23 mouse cellular contexts compared by ENCODE assay signal in the genomic region with DNA sequence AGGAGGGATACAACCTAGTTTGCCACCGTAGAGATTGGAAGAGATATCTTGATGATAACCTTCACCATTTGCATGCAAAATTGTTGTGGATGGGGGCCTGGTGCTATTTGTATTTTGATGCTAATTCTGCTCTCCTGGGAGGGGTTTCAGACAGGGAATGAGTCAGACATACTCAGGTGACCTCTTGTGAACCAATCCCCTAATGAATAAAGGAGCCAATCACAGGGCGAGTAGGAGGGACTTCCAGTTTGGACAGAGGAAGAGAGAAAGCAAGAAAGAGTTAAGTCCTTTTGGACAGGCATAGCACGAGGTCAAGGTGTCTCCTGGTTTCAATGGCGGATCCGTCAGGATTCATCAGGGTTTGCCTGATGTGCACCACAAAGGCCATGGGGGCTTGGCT. TPM values are rescaled to one million over a fixed set of nuclear protein-coding genes. Genes with fewer than 3 reads are reported as not detected.
DNase-seq lines count a peak whose midpoint lies in the region; ATAC-seq and TF ChIP-seq lines count a peak whose summit lies in the region.
"Had no signal": no experiment of that assay in that cellular context is flagged by ENCODE, and none has a peak within 500 bp of the region (broad histone marks: within the 10 kb centered on the region; RNA-seq: fewer than 3 reads in every experiment).

No protein-coding gene starts in this region.

- H3K27me3 ChIP-seq in E14TG2a.4 (ENCODE audit: insufficient read depth, low read length) (no peaks in the 10 kb centered on the region), ES-Bruce4 (ENCODE audit: control insufficient read depth, insufficient read depth, low read length, poor library complexity, severe bottlenecking) (no peaks in the 10 kb centered on the region)
- no peaks in the 10 kb centered on the region for H3K27me3 ChIP-seq in forebrain, embryonic 10.5 days (ENCODE audit: poor library complexity, severe bottlenecking)
- no peaks in the 10 kb centered on the region for H3K27me3 ChIP-seq in hindbrain, embryonic 14.5 days (ENCODE audit: control insufficient read depth, insufficient read depth, low read length)
- H3K27me3 ChIP-seq: embryonic facial prominence, embryonic 13.5 days; embryonic facial prominence, embryonic 15.5 days; forebrain, embryonic 13.5 days; forebrain, embryonic 15.5 days had no signal

- peaks cover 4% of the 10 kb centered on the region; the same call in 1 of the 2 replicates for H3K9me3 ChIP-seq in E14TG2a.4 (ENCODE audit: low read length)
- peaks cover 14% of the 10 kb centered on the region for H3K9me3 ChIP-seq in ES-Bruce4 (replicated peaks; ENCODE audit: control insufficient read depth, insufficient read depth, low read length, poor library complexity, severe bottlenecking)
- H3K9me3 ChIP-seq in ES-E14 (ENCODE audit: control insufficient read depth, insufficient read depth, low read depth, low read length): no peaks in the 10 kb centered on the region
- H3K9me3 ChIP-seq in forebrain, embryonic 10.5 days: no peaks in the 10 kb centered on the region
- H3K9me3 ChIP-seq in hindbrain, embryonic 14.5 days (ENCODE audit: control insufficient read depth, low read length): no peaks in the 10 kb centered on the region
- H3K9me3 ChIP-seq: embryonic facial prominence, embryonic 13.5 days; embryonic facial prominence, embryonic 15.5 days; forebrain, embryonic 13.5 days; forebrain, embryonic 15.5 days had no signal

- H3K9ac ChIP-seq in ES-Bruce4 (ENCODE audit: low read depth, poor library complexity, severe bottlenecking) (peak overlapping the region; percentile 78), ES-E14 (ENCODE audit: insufficient read depth, low read depth, low read length, poor library complexity, severe bottlenecking) (peak overlapping the region; percentile 73)
- no peak overlapping the region for H3K9ac ChIP-seq in hindbrain, embryonic 14.5 days
- H3K9ac ChIP-seq: embryonic facial prominence, embryonic 13.5 days; embryonic facial prominence, embryonic 15.5 days; forebrain, embryonic 13.5 days; forebrain, embryonic 15.5 days; forebrain, postnatal 0 days had no signal

- TF ChIP-seq POLR2A in ES-Bruce4 (IDR thresholded peaks at IDR 0.05; ENCODE audit: insufficient read depth, low read length): peak; percentile 55

- H3K36me3 ChIP-seq in E14TG2a.4 (ENCODE audit: insufficient read depth, low read length) (peaks cover 11% of the 10 kb centered on the region; the same call in 1 of the 2 replicates), ES-Bruce4 (ENCODE audit: control insufficient read depth, insufficient read depth, low read length, poor library complexity, severe bottlenecking) (no peaks in the 10 kb centered on the region), ES-E14 (ENCODE audit: control insufficient read depth, insufficient read depth, low read length, poor library complexity, severe bottlenecking) (no peaks in the 10 kb centered on the region)
- no peaks in the 10 kb centered on the region for H3K36me3 ChIP-seq in forebrain, embryonic 10.5 days (replicated peaks)
- H3K36me3 ChIP-seq in hindbrain, embryonic 14.5 days (replicated peaks; ENCODE audit: control insufficient read depth, insufficient read depth): no peaks in the 10 kb centered on the region
- H3K36me3 ChIP-seq: embryonic facial prominence, embryonic 13.5 days; embryonic facial prominence, embryonic 15.5 days; forebrain, embryonic 15.5 days had no signal

- H3K4me3 ChIP-seq in E14TG2a.4 (replicated peaks; ENCODE audit: low read length) (peak overlapping the region; percentile 81), ES-Bruce4 (ENCODE audit: low read depth, low read length) (peak overlapping the region; percentile 64), ES-E14 (ENCODE audit: insufficient read depth in 1 of 2, low read depth in 1 of 2, low read length in 2 of 2, poor library complexity in 1 of 2, severe bottlenecking in 1 of 2) (peak overlapping the region; percentile 63 to 66)
- H3K4me3 ChIP-seq in forebrain, embryonic 10.5 days: no peak overlapping the region
- H3K4me3 ChIP-seq in hindbrain, embryonic 14.5 days (replicated peaks; ENCODE audit: low read length): no peak overlapping the region
- H3K4me3 ChIP-seq: embryonic facial prominence, embryonic 13.5 days; embryonic facial prominence, embryonic 15.5 days; erythroblast, embryonic 14.5 days; forebrain, embryonic 13.5 days; forebrain, embryonic 15.5 days had no signal

- H3K27ac ChIP-seq in ES-Bruce4 (ENCODE audit: insufficient read depth, low read length) (peak overlapping the region; percentile 99), ES-E14 (ENCODE audit: insufficient read depth, low read depth, low read length, poor library complexity, severe bottlenecking) (peak overlapping the region; percentile 96)
- H3K27ac ChIP-seq in forebrain, embryonic 10.5 days: no peak overlapping the region
- H3K27ac ChIP-seq in hindbrain, embryonic 14.5 days: no peak overlapping the region
- H3K27ac ChIP-seq: embryonic facial prominence, embryonic 13.5 days; embryonic facial prominence, embryonic 15.5 days; forebrain, embryonic 13.5 days; forebrain, embryonic 15.5 days had no signal

- WGBS in forebrain, embryonic 10.5 days: 92% methylated on average over 5 of the region's 5 CpGs
- WGBS in hindbrain, embryonic 14.5 days: 83% methylated on average over 5 of the region's 5 CpGs

- in situ Hi-C loops in ES-E14 (cut with MboI; ENCODE audit: low sequenced_read_pairs in 2 of 2, unreplicated experiment in 2 of 2): no loop called here

- DNase-seq in ES-E14 (ENCODE audit: low read depth, low spot score) (no peak), ZHBTc4 (ENCODE audit: low read depth, low spot score) (peak; percentile 93)
- no peak for DNase-seq in spleen, postnatal 36 days (ENCODE audit: low spot score in 2 of 2)
- no peak for DNase-seq in forebrain, embryonic 10.5 days (ENCODE audit: extremely low spot score, low spot score)
- DNase-seq in hindbrain, embryonic 14.5 days (ENCODE audit: low spot score): no peak
- DNase-seq: adrenal gland, adult 2 months; adrenal gland, postnatal 10 days; adrenal gland, postnatal 25 days; cerebellum, adult 11 months; cerebellum, adult 18-20 months; cerebellum, adult 8-10 months; cerebellum, adult 9-11 months; cerebellum, postnatal 14 days; cerebellum, postnatal 36 days; embryo, embryonic 11 days; forebrain, postnatal 0 days had no signal

- ATAC-seq in hindbrain, embryonic 14.5 days (ENCODE audit: low FRiP score): no peak
- ATAC-seq: forebrain, embryonic 13.5 days; forebrain, embryonic 15.5 days; forebrain, postnatal 0 days had no signal

- TF ChIP-seq EP300 in ES-Bruce4 (IDR thresholded peaks at IDR 0.05; ENCODE audit: insufficient read depth, low read depth, low read length): 0 out of 2 replicates have a peak, but pooled peaks have one; percentile 21

- TF ChIP-seq CTCF in E14TG2a.4 (conservative IDR thresholded peaks at IDR 0.05; ENCODE audit: low read length) (no peak), ES-Bruce4 (IDR thresholded peaks at IDR 0.05; ENCODE audit: low read depth, low read length) (no peak)

- no peak overlapping the region for H3K4me2 ChIP-seq in hindbrain, embryonic 14.5 days (replicated peaks)
- H3K4me2 ChIP-seq: embryonic facial prominence, embryonic 13.5 days; embryonic facial prominence, embryonic 15.5 days; forebrain, embryonic 13.5 days; forebrain, embryonic 15.5 days had no signal

- H3K4me1 ChIP-seq in E14TG2a.4 (replicated peaks; ENCODE audit: low read depth, low read length) (peaks cover 81% of the 10 kb centered on the region), ES-Bruce4 (ENCODE audit: control insufficient read depth, insufficient read depth, low read length) (peaks cover 4% of the 10 kb centered on the region), ES-E14 (ENCODE audit: control insufficient read depth in 2 of 2, insufficient read depth in 2 of 2, low read length in 2 of 2, poor library complexity in 1 of 2) (peaks cover 8 to 13% of the 10 kb centered on the region in 2 experiments; a peak in 3 of 4 replicates)
- H3K4me1 ChIP-seq in forebrain, embryonic 10.5 days: peaks cover 2% of the 10 kb centered on the region
- no peaks in the 10 kb centered on the region for H3K4me1 ChIP-seq in hindbrain, embryonic 14.5 days (replicated peaks; ENCODE audit: control insufficient read depth, insufficient read depth, low read length)
- H3K4me1 ChIP-seq: embryonic facial prominence, embryonic 13.5 days; embryonic facial prominence, embryonic 15.5 days; forebrain, embryonic 13.5 days; forebrain, embryonic 15.5 days had no signal

TF ChIP-seq in ES-E14, 5 proteins besides CTCF, POLR2A, EP300 and RAD21:
- TF ChIP-seq MAFK (IDR thresholded peaks at IDR 0.05; ENCODE audit: insufficient read depth, low read depth, low read length): no peak
- TF ChIP-seq ZC3H11A (IDR thresholded peaks at IDR 0.05; ENCODE audit: borderline replicate concordance, low read depth, low read length): no peak
TF ChIP-seq in ES-E14: peak in this region for 0.

RNA-seq across cellular contexts. Expression of gene Actr2, which starts 27.6 kb away (rescaled TPM):
- 315 and 353 TPM in 2 replicates for polyA plus RNA-seq in ES-Bruce4 (2011; ENCODE audit: insufficient read depth, insufficient read length, low read depth, missing spikeins)
- total RNA-seq in ES-E14 (2012; rRNA removed): 70.3 and 107 TPM in 2 replicates
- 115 TPM in 2 replicates for polyA plus RNA-seq in forebrain, embryonic 10.5 days (2016; fragmentation: Nextera tagmentation; extraction: Ambion mirVana)
- 96.8 and 99.6 TPM in 2 replicates for polyA plus RNA-seq in hindbrain, embryonic 14.5 days (2014; fragmentation: Nextera tagmentation; extraction: Ambion mirVana)

Comparison
In these comparisons a context has a peak if more than half of its experiments do, and no peak if none do; other contexts are left out.
1. H3K4me3 ChIP-seq: peak in E14TG2a.4 (single experiment), ES-Bruce4 (single experiment) and ES-E14 (2 of 2); none in forebrain, embryonic 10.5 days (single experiment) and hindbrain, embryonic 14.5 days (single experiment).
2. H3K27ac ChIP-seq: peak in ES-Bruce4 (single experiment) and ES-E14 (single experiment); none in forebrain, embryonic 10.5 days (single experiment) and hindbrain, embryonic 14.5 days (single experiment).